Mouse (Mus musculus): ENCODE data around the gene Tsr2. TPM values are rescaled to one million over a fixed set of nuclear protein-coding genes. Genes with fewer than 3 reads are reported as not detected.
A peak's percentile ranks its signal among the peaks of the same experiment; 100 is the strongest.

Tsr2 gene
- polyA plus RNA-seq, 1 experiment, result 13.7 TPM

DNA sequence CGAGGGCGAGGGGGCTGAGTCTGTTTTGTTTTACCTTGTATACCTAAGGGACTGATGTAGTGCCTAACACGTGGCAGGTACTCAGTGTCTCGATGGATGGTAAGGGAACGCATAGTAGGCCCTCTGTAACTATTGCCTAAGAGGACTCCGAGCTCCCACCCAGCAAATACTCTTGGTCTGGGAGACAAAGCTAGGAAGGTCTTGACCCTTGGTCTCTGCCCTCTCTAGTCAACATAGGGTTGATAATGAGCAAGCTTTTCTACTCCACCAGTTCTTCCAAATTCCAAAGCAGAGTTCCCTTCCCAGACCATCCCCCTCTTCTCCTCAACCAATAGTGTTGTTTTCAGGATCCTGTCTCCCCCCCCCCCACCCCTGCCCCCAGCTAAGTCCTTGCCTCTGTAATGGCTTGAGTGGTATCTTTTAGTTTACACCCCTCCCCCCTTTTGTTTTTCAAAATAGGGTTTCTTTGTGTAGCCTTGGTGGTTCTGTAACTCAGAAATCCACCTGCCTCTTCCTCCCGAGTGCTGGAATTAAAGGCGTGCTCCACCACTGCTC is 46.6 kb downstream of the Tsr2 start:
- no peaks in the 10 kb centered on the region for H3K27me3 ChIP-seq (ENCODE audit: control insufficient read depth, insufficient read depth, insufficient read length)
- H3K79me2 ChIP-seq (ENCODE audit: control insufficient read depth, insufficient read depth), result no peaks in the 10 kb centered on the region
- H3K4me2 ChIP-seq (ENCODE audit: low read depth), result no peak overlapping the region
- no peak overlapping the region for H3K4me3 ChIP-seq
- TF ChIP-seq MAX (IDR thresholded peaks at IDR 0.05; ENCODE audit: low read depth) (no peak), SRF (IDR thresholded peaks at IDR 0.05; ENCODE audit: control insufficient read depth, insufficient read length, low read depth) (no peak), MYOG (IDR thresholded peaks at IDR 0.05; ENCODE audit: control insufficient read depth in 1 of 3, insufficient read depth in 1 of 3, insufficient read length in 2 of 3, low read depth in 2 of 3) (no peak), POLR2AphosphoS2 (IDR thresholded peaks at IDR 0.05; ENCODE audit: insufficient read length, low read depth) (no peak), TCF12 (IDR thresholded peaks at IDR 0.05; ENCODE audit: insufficient read depth, poor library complexity, severe bottlenecking) (no peak), E2F4 (IDR thresholded peaks at IDR 0.05; ENCODE audit: insufficient read depth) (no peak), CEBPB (IDR thresholded peaks at IDR 0.05; ENCODE audit: insufficient read depth, poor library complexity, severe bottlenecking) (no peak), TCF3 (IDR thresholded peaks at IDR 0.05; ENCODE audit: insufficient read length, low read depth) (no peak)
- no peak overlapping the region for H3ac ChIP-seq (ENCODE audit: control insufficient read depth, insufficient read length)
- no peaks in the 10 kb centered on the region for H3K36me3 ChIP-seq (ENCODE audit: control insufficient read depth, insufficient read depth)

DNA sequence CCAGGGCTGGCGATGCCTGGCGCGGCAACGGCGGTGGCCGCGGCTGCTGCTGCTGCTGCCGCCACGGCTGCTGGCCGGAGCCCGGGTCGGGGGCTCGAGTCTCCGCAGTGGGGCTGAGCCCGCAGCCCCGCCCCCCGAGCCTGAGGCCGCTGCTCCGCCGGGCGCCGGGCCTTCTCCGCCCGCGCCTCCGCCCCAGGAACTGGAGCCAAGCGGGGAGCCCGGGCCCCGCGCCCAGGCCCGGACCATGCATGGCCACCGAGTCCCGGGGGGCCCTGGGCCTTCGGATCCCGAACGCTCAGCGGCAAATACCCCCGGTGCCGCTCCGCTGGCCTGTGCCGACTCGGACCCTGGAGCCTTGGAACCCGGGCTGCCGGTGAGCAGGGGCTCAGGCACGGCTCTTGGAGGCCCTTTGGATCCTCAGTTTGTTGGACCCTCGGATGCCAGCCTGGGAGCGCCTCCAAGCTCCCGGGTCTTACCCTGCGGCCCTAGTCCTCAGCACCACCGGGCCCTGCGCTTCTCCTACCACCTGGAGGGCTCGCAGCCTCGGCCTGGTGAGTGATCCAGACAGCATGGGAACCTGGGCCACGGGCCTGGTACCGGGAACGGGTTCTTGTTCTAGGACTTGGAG is 48.8 kb downstream of the Tsr2 start:
- H3ac ChIP-seq (ENCODE audit: control insufficient read depth, insufficient read length), result peak overlapping the region; percentile 19
- H3K4me2 ChIP-seq (ENCODE audit: low read depth), result peak overlapping the region; percentile 80
- no peaks in the 10 kb centered on the region for H3K36me3 ChIP-seq (ENCODE audit: control insufficient read depth, insufficient read depth)
- no peaks in the 10 kb centered on the region for H3K79me2 ChIP-seq (ENCODE audit: control insufficient read depth, insufficient read depth)
- H3K4me3 ChIP-seq, result peak overlapping the region; percentile 31
- H3K27me3 ChIP-seq (ENCODE audit: control insufficient read depth, insufficient read depth, insufficient read length), result no peaks in the 10 kb centered on the region
- no peak for TF ChIP-seq SRF (IDR thresholded peaks at IDR 0.05; ENCODE audit: control insufficient read depth, insufficient read length, low read depth)

DNA sequence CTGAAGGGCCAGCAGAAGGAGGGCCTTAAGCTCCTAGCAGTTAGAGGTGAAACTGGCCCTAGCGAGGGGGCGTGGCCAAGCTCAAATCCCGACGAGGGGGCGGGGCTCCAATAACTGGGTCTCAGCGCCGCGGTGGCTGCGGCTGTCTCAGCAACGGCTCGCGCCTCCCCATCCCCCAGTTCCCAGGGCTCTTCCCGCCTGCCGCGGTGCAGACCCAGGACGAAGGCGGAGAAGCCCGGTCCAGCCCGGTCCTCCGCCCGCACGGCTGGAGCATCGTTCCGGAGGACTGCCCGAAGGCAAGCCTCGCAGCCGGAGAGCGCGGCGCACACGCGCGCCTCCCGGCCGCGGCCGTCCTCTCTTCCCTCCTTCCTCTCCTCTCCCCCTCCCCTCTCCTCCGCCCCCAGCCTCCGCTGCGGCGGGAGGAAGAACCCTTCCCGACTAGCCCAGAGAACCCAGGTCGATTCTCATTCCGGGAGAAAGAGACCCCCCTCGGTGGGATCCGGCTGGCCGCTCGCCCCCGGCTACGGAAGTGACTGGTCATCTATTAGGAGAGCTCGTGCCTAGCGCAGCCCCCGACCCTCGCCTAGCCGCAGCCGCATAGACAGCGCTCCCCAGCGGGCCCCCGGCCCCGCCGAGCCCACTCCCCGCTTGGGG is 49.4 kb downstream of the Tsr2 start:
- no peaks in the 10 kb centered on the region for H3K36me3 ChIP-seq (ENCODE audit: control insufficient read depth, insufficient read depth)
- peak overlapping the region; percentile 19 for H3ac ChIP-seq (ENCODE audit: control insufficient read depth, insufficient read length)
- H3K27me3 ChIP-seq (ENCODE audit: control insufficient read depth, insufficient read depth, insufficient read length), result no peaks in the 10 kb centered on the region
- TF ChIP-seq POLR2AphosphoS2 (IDR thresholded peaks at IDR 0.05; ENCODE audit: insufficient read length, low read depth) (peak; percentile 64), POLR2A (IDR thresholded peaks at IDR 0.05; ENCODE audit: insufficient read length, low read depth) (peak; percentile 66), CEBPB (IDR thresholded peaks at IDR 0.05; ENCODE audit: insufficient read depth, poor library complexity, severe bottlenecking) (no peak), MAX (IDR thresholded peaks at IDR 0.05; ENCODE audit: low read depth) (no peak)
- peak overlapping the region; percentile 39 for H3K4me2 ChIP-seq (ENCODE audit: low read depth)
- peak overlapping the region; percentile 31 for H3K4me3 ChIP-seq
- no peaks in the 10 kb centered on the region for H3K79me2 ChIP-seq (ENCODE audit: control insufficient read depth, insufficient read depth)

DNA sequence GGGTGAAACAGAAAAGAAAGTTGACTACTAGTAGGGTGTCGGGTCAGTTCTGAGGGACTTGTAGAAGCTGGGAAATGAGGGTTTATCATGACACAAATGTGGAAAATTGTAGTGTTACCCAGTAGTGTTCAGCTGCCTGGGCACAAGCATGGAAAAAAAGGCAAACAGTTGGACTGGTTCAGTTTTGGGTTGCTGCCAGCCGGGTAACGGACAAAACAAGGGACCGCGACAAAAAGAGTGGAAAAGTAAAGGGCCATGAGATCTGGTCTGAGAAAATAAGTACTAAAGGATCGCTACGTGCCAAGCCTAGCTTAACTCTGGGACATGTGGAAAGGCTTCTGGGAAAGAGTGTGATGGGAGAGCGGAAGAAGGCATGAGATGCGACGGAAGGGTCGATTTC is 50.0 kb downstream of the Tsr2 start:
- Histone ChIP-seq H3ac (ENCODE audit: control insufficient read depth, insufficient read length) (no peak overlapping the region), H3K79me2 (ENCODE audit: control insufficient read depth, insufficient read depth) (no peaks in the 10 kb centered on the region), H3K4me2 (ENCODE audit: low read depth) (peak overlapping the region; percentile 39), H3K27me3 (ENCODE audit: control insufficient read depth, insufficient read depth, insufficient read length) (no peaks in the 10 kb centered on the region), H3K36me3 (ENCODE audit: control insufficient read depth, insufficient read depth) (no peaks in the 10 kb centered on the region), H3K4me3 (peak overlapping the region; percentile 31)
- no peak for TF ChIP-seq CEBPB (IDR thresholded peaks at IDR 0.05; ENCODE audit: insufficient read depth, poor library complexity, severe bottlenecking)
- no peak for TF ChIP-seq TCF3 (IDR thresholded peaks at IDR 0.05; ENCODE audit: insufficient read length, low read depth)

- Histone ChIP-seq H3K36me3 (ENCODE audit: control insufficient read depth, insufficient read depth) (no peaks in the 10 kb centered on the region), H3K4me2 (ENCODE audit: low read depth) (peak within 1 kb of the TSS; percentile 39)
- no peak for TF ChIP-seq MYOD1 (IDR thresholded peaks at IDR 0.05; ENCODE audit: control insufficient read depth in 1 of 3, insufficient read length in 2 of 3, low read depth in 2 of 3)
- no peak for TF ChIP-seq POLR2A (IDR thresholded peaks at IDR 0.05; ENCODE audit: insufficient read length, low read depth)
- no peak for TF ChIP-seq MAX (IDR thresholded peaks at IDR 0.05; ENCODE audit: low read depth)
- no peak for TF ChIP-seq TCF12 (IDR thresholded peaks at IDR 0.05; ENCODE audit: insufficient read depth, poor library complexity, severe bottlenecking)
- no peak for TF ChIP-seq SRF (IDR thresholded peaks at IDR 0.05; ENCODE audit: control insufficient read depth, insufficient read length, low read depth)
- no peak for TF ChIP-seq USF1 (IDR thresholded peaks at IDR 0.05; ENCODE audit: low read depth)
- no peak for TF ChIP-seq POLR2AphosphoS2 (IDR thresholded peaks at IDR 0.05; ENCODE audit: insufficient read length, low read depth)
- TF ChIP-seq MYOG (IDR thresholded peaks at IDR 0.05; ENCODE audit: control insufficient read depth in 1 of 3, insufficient read depth in 1 of 3, insufficient read length in 2 of 3, low read depth in 2 of 3), result no peak
- TF ChIP-seq REST (IDR thresholded peaks at IDR 0.05; ENCODE audit: insufficient read depth, insufficient read length), result no peak
- no peak for TF ChIP-seq TCF3 (IDR thresholded peaks at IDR 0.05; ENCODE audit: insufficient read length, low read depth)
Observed at GRCm38 (mm10) chrX:151045850-151046249, 50.5 kb downstream of the Tsr2 start, which contains the start of gene Fgd1. TSS of gene Fgd1 (plus strand) at chrX:151046150.

More at GRCm38 (mm10) chrX:151045850-151046249, 50.5 kb downstream of the Tsr2 start, which contains the start of gene Fgd1:
- no peaks in the 10 kb centered on the region for H3K27me3 ChIP-seq (ENCODE audit: control insufficient read depth, insufficient read depth, insufficient read length)
- peak within 1 kb of the TSS; percentile 19 for H3ac ChIP-seq (ENCODE audit: control insufficient read depth, insufficient read length)
- no peaks in the 10 kb centered on the region for H3K79me2 ChIP-seq (ENCODE audit: control insufficient read depth, insufficient read depth)
- peak within 1 kb of the TSS; percentile 31 for H3K4me3 ChIP-seq
